Mouse (Mus musculus): ENCODE measurements around the gene Tapbpl. TPM values are rescaled to one million over a fixed set of nuclear protein-coding genes. Genes with fewer than 3 reads are reported as not detected.

Gene Tapbpl
- polyA plus RNA-seq, 1 experiment from 2014 or later: 2.1 TPM

- peak within 1 kb of the TSS; percentile 86 for H3K27ac ChIP-seq
- H3K36me3 ChIP-seq (replicated peaks): peaks cover 9% of the 10 kb centered on the region
- no peaks in the 10 kb centered on the region for H3K9me3 ChIP-seq
- peak within 1 kb of the TSS; percentile 86 for H3K4me3 ChIP-seq
- peak; percentile 93 for DNase-seq (ENCODE audit: extremely low spot score, low spot score)
- H3K27me3 ChIP-seq (ENCODE audit: poor library complexity, severe bottlenecking): peaks cover 35% of the 10 kb centered on the region
- WGBS: under 1% methylated on average over 48 of the region's 48 CpGs
- peaks cover 16% of the 10 kb centered on the region for H3K4me1 ChIP-seq
Observed at GRCm38 (mm10) chr6:125215148-125215954, 16.3 kb downstream of the Tapbpl start, which contains the start of gene Vamp1. Vamp1 (plus strand) TSS chr6:125215551.

DNA sequence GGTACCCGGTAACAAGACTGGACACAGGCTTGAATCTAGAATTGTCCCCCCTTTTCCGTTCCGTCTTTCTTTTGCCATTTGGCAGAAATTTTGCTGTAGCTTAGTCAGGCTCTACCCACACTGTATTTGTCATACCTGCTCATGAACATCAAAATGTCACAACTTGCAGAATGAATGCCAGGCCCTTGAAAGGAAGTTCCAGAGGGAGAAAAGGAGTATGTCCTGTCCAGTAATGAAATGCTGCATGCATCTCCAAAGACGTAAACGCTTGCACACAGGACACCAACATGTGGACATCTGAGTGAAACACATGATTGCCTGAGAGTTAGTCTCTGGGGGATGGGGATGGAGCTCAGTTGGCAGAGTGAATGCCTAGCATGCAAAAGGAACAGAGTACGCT lies 17.9 kb downstream of the Tapbpl start:
- DNase-seq (ENCODE audit: extremely low spot score, low spot score): no peak
- Histone ChIP-seq H3K9me3 (no peaks in the 10 kb centered on the region), H3K4me3 (no peak overlapping the region), H3K27me3 (ENCODE audit: poor library complexity, severe bottlenecking) (peaks cover 35% of the 10 kb centered on the region), H3K4me1 (peaks cover 16% of the 10 kb centered on the region), H3K27ac (no peak overlapping the region), H3K36me3 (replicated peaks) (0 out of 2 replicates have a peak, but pooled peaks cover 2% of the 10 kb centered on the region)
- 83% methylated on average over 6 of the region's 6 CpGs for WGBS

DNA sequence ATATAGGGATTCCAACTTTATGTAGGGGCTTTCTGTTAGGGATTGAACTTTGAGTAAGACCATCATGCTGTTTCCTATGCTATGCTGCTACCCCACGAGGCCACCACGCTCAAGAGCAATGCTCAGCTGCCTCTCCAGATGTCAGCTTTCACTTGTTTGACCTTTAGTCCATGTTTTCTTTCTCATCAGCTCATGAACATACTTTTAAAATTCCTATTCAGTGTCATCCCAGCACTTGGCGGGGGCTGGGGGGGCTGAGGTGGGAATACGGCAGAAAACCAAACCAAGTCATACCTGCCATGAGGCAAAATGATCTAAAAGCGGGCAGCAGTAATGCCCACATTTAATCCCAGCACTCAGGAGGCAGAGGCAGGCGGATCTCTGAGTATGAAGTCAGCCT lies 18.5 kb downstream of the Tapbpl start:
- peaks cover 35% of the 10 kb centered on the region for H3K27me3 ChIP-seq (ENCODE audit: poor library complexity, severe bottlenecking)
- WGBS: 75% methylated on average over 6 of the region's 6 CpGs

GRCm38 (mm10) chr6:125212621-125213020 lies 19.0 kb downstream of the Tapbpl start:
- DNase-seq (ENCODE audit: extremely low spot score, low spot score): no peak
- WGBS: 54% methylated on average over 2 of the region's 2 CpGs
- Histone ChIP-seq H3K36me3 (replicated peaks) (no peaks in the 10 kb centered on the region), H3K27ac (no peak overlapping the region), H3K4me1 (peaks cover 16% of the 10 kb centered on the region), H3K4me3 (no peak overlapping the region), H3K9me3 (no peaks in the 10 kb centered on the region), H3K27me3 (ENCODE audit: poor library complexity, severe bottlenecking) (peaks cover 35% of the 10 kb centered on the region)

More for the DNA sequence above, 18.5 kb downstream of the Tapbpl start:
- no peaks in the 10 kb centered on the region for H3K9me3 ChIP-seq
- DNase-seq (ENCODE audit: extremely low spot score, low spot score): no peak
- H3K4me3 ChIP-seq: no peak overlapping the region
- no peaks in the 10 kb centered on the region for H3K36me3 ChIP-seq (replicated peaks)
- peaks cover 16% of the 10 kb centered on the region for H3K4me1 ChIP-seq
- no peak overlapping the region for H3K27ac ChIP-seq

GRCm38 (mm10) chr6:125210436-125210835 lies 21.2 kb downstream of the Tapbpl start:
- 86% methylated on average over 1 of the region's 1 CpGs for WGBS
- Histone ChIP-seq H3K9me3 (no peaks in the 10 kb centered on the region), H3K27ac (no peak overlapping the region), H3K27me3 (ENCODE audit: poor library complexity, severe bottlenecking) (peaks cover 24% of the 10 kb centered on the region), H3K4me1 (0 out of 2 replicates have a peak, but pooled peaks cover 4% of the 10 kb centered on the region), H3K4me3 (no peak overlapping the region), H3K36me3 (replicated peaks) (no peaks in the 10 kb centered on the region)
- no peak for DNase-seq (ENCODE audit: extremely low spot score, low spot score)

- 94% methylated on average over 5 of the region's 5 CpGs for WGBS
- DNase-seq (ENCODE audit: extremely low spot score, low spot score): no peak
- H3K27ac ChIP-seq: no peak overlapping the region
Observed at GRCm38 (mm10) chr6:125197166-125197565, 34.5 kb downstream of the Tapbpl start.

GRCm38 (mm10) chr6:125196301-125196700 lies 35.4 kb downstream of the Tapbpl start:
- Histone ChIP-seq H3K27me3 (ENCODE audit: poor library complexity, severe bottlenecking) (no peaks in the 10 kb centered on the region), H3K9me3 (no peaks in the 10 kb centered on the region), H3K4me3 (no peak overlapping the region), H3K4me1 (peaks cover 17% of the 10 kb centered on the region), H3K36me3 (replicated peaks) (peaks cover 26% of the 10 kb centered on the region), H3K27ac (no peak overlapping the region)
- WGBS: 53% methylated on average over 3 of the region's 3 CpGs
- no peak for DNase-seq (ENCODE audit: extremely low spot score, low spot score)

More at GRCm38 (mm10) chr6:125197166-125197565, 34.5 kb downstream of the Tapbpl start:
- Histone ChIP-seq H3K27me3 (ENCODE audit: poor library complexity, severe bottlenecking) (no peaks in the 10 kb centered on the region), H3K36me3 (replicated peaks) (peaks cover 26% of the 10 kb centered on the region), H3K9me3 (no peaks in the 10 kb centered on the region), H3K4me3 (no peak overlapping the region), H3K4me1 (peaks cover 17% of the 10 kb centered on the region)

GRCm38 (mm10) chr6:125195541-125196075 lies 36.1 kb downstream of the Tapbpl start:
- peaks cover 17% of the 10 kb centered on the region for H3K4me1 ChIP-seq
- WGBS: 33% methylated on average over 1 of the region's 1 CpGs
- H3K36me3 ChIP-seq (replicated peaks): peaks cover 26% of the 10 kb centered on the region
- DNase-seq (ENCODE audit: extremely low spot score, low spot score): no peak
- no peaks in the 10 kb centered on the region for H3K27me3 ChIP-seq (ENCODE audit: poor library complexity, severe bottlenecking)
- H3K4me3 ChIP-seq: no peak overlapping the region
- H3K27ac ChIP-seq: no peak overlapping the region
- H3K9me3 ChIP-seq: no peaks in the 10 kb centered on the region

DNA sequence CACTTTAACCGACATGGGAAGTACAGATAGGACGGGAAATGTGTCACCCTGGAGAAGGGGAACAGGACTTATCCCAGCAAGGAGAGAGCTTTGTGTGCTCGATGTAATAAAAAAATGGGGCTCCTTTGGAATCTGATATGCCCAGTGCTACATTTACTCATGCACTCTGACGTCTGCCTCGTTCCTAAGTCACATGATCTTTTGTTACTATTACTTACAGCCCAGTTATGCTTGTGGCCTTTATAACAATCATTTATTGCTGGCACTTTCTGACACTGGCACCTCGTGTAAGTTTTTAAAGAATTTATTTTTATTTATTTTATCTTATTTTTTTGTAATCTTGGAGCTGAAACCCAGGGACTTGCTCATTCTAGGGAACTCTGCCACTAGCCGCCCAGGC lies 38.3 kb downstream of the Tapbpl start:
- Histone ChIP-seq H3K4me1 (peaks cover 22% of the 10 kb centered on the region), H3K36me3 (replicated peaks) (peaks cover 42% of the 10 kb centered on the region), H3K27ac (no peak overlapping the region), H3K9me3 (no peaks in the 10 kb centered on the region), H3K27me3 (ENCODE audit: poor library complexity, severe bottlenecking) (no peaks in the 10 kb centered on the region), H3K4me3 (peak overlapping the region; percentile 77; the same call in 1 of the 2 replicates)
- DNase-seq (ENCODE audit: extremely low spot score, low spot score): no peak
- 83% methylated on average over 7 of the region's 7 CpGs for WGBS

DNA sequence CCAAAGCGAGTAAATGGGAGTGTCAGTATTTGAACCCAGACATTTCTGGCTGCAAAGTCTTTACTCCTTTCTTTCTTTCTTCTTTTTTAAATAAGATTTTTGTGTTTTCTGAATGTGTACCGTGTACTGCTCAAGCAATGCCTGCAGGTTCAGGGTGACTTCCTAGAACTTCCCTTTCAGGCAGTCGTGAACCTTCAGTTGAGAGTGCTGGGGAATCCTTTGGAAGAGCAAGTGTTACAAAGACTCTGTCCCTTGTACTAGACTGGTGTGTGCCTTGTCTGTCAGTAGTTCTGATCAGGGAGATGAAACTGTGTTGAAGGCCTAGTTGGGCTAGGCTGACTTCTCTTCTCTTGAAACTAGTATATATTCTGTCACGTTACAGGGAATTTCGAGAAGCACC lies 38.8 kb downstream of the Tapbpl start:
- peaks cover 48% of the 10 kb centered on the region for H3K36me3 ChIP-seq (replicated peaks)
- H3K4me3 ChIP-seq: peak overlapping the region; percentile 77
- DNase-seq (ENCODE audit: extremely low spot score, low spot score): no peak
- H3K4me1 ChIP-seq: peaks cover 22% of the 10 kb centered on the region
- no peaks in the 10 kb centered on the region for H3K9me3 ChIP-seq
- H3K27ac ChIP-seq: peak overlapping the region; percentile 99
- WGBS: 49% methylated on average over 5 of the region's 5 CpGs
- H3K27me3 ChIP-seq (ENCODE audit: poor library complexity, severe bottlenecking): no peaks in the 10 kb centered on the region

DNA sequence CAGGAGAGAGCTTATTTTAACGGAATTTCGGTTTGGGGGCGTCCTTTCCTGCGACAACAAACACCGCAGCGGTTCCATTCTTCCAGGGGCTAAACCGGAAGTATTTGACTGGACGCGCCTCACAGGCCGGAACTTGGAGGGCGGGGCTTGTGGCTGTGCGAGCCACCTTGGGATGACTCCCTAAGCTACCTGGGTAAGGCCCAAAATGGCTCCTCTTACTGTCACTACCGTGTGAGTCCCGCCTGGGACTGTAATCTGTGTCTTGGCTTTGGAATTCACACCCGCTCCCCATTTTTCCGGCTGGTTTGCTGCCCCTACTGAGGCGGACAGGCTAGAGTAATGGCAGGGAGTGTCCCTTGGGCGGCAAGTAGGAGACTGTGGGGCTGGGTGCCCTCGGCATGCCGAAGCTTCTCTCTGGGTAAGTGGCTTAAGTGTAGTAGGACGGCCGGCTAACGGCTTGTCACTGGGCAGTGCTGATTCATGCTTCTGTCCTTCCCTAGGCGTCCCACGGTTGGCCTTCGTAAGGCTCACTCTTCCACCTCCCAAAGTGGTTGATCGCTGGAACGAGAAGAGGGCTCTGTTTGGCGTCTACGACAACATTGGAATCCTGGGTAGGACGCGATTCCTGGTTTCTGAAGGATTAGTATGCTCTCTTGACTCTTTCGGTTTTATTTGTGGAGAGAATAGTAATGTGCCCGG lies 39.5 kb downstream of the Tapbpl start:
- under 1% methylated on average over 34 of the region's 34 CpGs for whole genome bisulfite sequencing
- peak overlapping the region; percentile 77 for H3K4me3 ChIP-seq
- peaks cover 55% of the 10 kb centered on the region for H3K36me3 ChIP-seq (replicated peaks)
- no peaks in the 10 kb centered on the region for H3K27me3 ChIP-seq (ENCODE audit: poor library complexity, severe bottlenecking)
- peak overlapping the region; percentile 99 for H3K27ac ChIP-seq
- DNase-seq (ENCODE audit: extremely low spot score, low spot score): peak; percentile 92
- H3K4me1 ChIP-seq: peaks cover 22% of the 10 kb centered on the region
- no peaks in the 10 kb centered on the region for H3K9me3 ChIP-seq

GRCm38 (mm10) chr6:125191332-125192015 lies 40.2 kb downstream of the Tapbpl start, which contains the start of the genes Ncapd2 and Mrpl51:
Ncapd2 (minus strand) TSS chr6:125191701.
Mrpl51 (plus strand) TSS chr6:125191801.
- peaks cover 61% of the 10 kb centered on the region for H3K36me3 ChIP-seq (replicated peaks)

More at GRCm38 (mm10) chr6:125191332-125192015, 40.2 kb downstream of the Tapbpl start, which contains the start of the genes Ncapd2 and Mrpl51:
- peak; percentile 99 for DNase-seq (ENCODE audit: extremely low spot score, low spot score)
- Histone ChIP-seq H3K4me3 (peak within 1 kb of the TSS; percentile 77), H3K27me3 (ENCODE audit: poor library complexity, severe bottlenecking) (no peaks in the 10 kb centered on the region), H3K27ac (peak within 1 kb of the TSS; percentile 99), H3K4me1 (peaks cover 22% of the 10 kb centered on the region), H3K9me3 (no peaks in the 10 kb centered on the region)
- under 1% methylated on average over 54 of the region's 54 CpGs for WGBS

Measured in forebrain, embryonic 10.5 days (tissue).